Mouse (Mus musculus) T-helper 2 cell (primary cell): Measurements from ENCODE around the gene Gtsf1.

ENCODE experiments used
- in situ Hi-C: fragments of 300-600 bp; cut with MboI, MseI; formaldehyde crosslinking; loops from one replicate; pipeline ENCODE4 v1.15.1; 2025; ENCODE audit warnings: high pct_unique_total_duplicates

Gene Gtsf1

DNA sequence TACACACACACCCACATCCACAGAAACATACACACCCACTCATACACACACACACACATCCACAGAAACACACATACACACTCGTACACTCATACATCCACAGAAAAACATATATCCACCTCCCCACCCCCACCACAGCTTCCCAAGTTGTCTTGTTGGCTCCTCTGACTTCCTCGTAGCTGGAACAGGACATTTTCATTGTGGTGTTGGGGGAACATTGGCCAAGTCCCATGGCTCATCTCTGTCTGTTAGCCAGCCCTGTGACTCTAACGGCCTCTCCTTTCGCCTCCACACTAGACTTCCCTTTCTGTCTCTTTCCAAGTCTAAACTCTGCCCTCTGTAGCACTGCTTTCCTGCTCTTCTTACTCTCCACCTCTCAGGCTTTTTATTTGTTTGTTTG lies 72.5 kb downstream of the Gtsf1 start:
- in situ Hi-C loops = no loop called here

DNA sequence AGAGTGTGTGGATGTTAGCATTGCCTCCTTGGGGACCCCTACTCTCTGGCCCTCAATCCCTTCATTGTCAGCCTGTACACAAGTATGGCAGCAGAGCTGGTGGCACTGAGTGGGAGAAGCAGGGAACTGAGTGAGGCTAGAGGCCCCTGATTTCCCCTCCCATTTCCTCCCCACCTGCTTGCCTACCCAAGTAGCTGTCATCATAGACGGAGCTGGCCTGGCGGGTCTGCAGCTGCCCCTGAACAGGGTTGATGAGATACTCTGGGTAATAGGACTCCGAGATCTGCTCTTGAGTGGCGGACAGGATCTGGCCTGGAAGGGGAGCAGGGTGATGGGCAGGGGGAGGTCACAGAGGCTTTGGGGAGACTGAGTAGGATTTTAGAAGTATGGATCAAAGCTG lies 74.1 kb downstream of the Gtsf1 start:
- in situ Hi-C loops = no loop called here

DNA sequence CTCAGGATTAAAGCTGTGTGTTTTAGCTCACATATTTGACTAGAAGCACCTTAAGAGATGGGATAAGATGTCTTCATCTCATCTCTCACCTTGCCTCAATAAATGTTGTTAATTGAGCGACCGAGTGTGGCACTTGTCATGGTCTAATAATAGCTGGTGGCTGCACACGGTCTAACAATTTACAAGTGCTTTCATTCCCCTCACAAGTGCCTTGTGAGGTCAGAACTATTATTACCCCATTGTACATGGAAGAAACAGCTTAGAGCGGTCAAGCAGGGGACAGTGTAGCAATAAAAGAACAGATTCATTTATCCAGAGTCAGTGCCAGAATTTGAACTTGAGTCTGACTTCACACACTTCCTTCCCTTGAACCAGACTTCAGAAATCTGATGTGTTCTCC lies 74.8 kb downstream of the Gtsf1 start:
- in situ Hi-C loops = no loop called here

DNA sequence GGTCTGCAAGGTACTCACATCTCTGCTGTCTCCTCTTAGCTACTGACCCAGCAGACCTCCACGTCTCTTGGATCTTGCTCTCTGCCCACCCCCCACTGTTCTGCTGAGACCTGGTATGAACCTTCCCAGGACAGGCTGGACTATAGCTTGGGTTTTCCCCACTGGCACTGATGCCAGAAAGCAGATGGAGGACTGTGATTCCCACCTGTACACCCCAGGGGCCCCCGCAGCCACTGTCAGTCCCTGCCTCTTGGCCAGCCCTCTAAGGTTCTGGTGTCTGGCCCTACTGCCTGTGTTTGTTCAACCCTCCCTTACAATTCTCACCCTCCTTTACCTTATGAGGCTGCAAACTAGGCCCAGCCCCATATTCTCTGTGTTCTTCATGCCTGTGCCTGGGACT lies 75.6 kb downstream of the Gtsf1 start:
- in situ Hi-C loops = loop anchor here (5.0 kb wide), 1 partner anchor 57 kb away; no protein-coding TSS in a partner anchor

DNA sequence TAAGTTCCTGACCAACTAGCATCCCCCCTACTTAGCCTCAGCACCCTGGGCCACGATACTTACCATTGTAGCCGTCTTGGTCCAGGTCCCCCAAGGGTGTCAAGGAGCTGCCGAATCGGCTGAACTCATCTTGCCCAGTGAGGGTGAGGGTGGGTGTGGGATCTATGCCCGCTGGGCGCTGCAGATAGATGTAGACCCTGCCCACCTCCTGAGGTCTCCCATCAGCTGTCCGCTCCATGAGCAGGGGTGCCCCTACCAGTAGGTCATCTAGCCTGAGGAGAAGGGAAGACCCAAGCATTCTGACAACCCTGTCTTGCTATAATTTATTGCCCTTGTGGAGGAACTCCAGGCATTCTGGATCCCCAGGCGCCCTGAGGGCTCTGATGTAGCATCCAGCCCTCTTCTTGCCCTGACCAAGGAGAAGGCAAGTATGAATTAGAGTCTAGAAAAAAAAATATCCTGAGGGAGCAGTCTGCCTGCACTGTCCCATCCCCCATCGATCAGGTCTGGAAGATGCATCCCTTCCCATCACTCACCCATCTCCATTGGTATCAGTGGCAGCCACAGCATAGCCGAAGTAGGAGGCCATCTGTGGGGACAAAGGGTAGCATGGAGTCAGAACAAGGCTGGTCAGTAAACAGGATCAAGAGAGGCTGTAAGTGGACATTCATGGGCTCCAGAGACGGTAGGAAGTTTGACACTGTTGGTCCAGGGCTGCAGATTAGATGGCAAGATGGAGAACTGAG lies 76.6 kb downstream of the Gtsf1 start:
- in situ Hi-C loops = loop anchor here (5.0 kb wide), 1 partner anchor 56 kb away; no protein-coding TSS in a partner anchor

DNA sequence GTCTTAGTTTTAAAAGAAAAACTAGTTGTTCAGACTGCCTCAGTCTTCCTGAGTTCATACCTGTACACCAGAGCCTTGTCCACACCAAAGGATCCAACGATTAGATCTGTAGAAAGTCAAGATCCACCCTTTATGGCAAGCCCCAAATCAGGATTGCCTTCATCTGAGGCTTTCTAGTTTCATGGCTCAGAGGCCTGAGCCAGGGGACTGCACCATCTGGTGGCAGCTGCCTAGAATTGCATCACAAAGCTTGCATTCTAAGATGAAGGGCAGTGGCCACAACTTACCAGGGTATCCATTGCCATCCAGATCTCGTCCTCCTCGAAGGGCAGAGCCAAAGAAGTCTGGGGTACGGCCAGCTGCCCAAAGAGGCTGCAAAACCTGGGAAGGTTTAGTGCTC lies 77.4 kb downstream of the Gtsf1 start:
- in situ Hi-C loops = loop anchor here (5.0 kb wide), 1 partner anchor 56 kb away; no protein-coding TSS in a partner anchor
